Mouse (Mus musculus) spleen, adult 2 months (tissue): ENCODE results near the gene Grasp. TPM values are rescaled to one million over a fixed set of nuclear protein-coding genes. Genes with fewer than 3 reads are reported as not detected.

Source experiments
- DNase-seq, 2 experiments: peaks; one replicate each; pipeline versions ENCODE4 v3.0.0 to v3.0.0-alpha.2; 2012 to 2021; ENCODE audit warnings: low spot score in 2 of 2, low read depth in 1 of 2
- H3K27ac ChIP-seq: fragments of 200-500 bp; 2 replicates; pipeline ENCODE4 v1.5.1; 2012; ENCODE audit warnings: low read length, inconsistent platforms; ENCODE audit not compliant: insufficient read depth
- H3K27me3 ChIP-seq: fragments of 200-500 bp; 2 replicates; pipeline ENCODE4 v1.6.1; 2012; ENCODE audit warnings: mild to moderate bottlenecking, moderate library complexity, low read length, inconsistent platforms; ENCODE audit not compliant: control insufficient read depth, insufficient read depth
- H3K36me3 ChIP-seq: fragments of 200-500 bp; 2 replicates; pipeline ENCODE4 v1.6.1; 2012; ENCODE audit warnings: mild to moderate bottlenecking, low read length, inconsistent platforms; ENCODE audit not compliant: control insufficient read depth, insufficient read depth
- H3K4me1 ChIP-seq: fragments of 200-500 bp; 2 replicates; pipeline ENCODE4 v1.6.1; 2011; ENCODE audit warnings: inconsistent platforms; ENCODE audit not compliant: control insufficient read depth, insufficient read depth, insufficient read length
- H3K4me3 ChIP-seq: fragments of 200-500 bp; 2 replicates; pipeline ENCODE4 v1.5.1; 2011; ENCODE audit warnings: mild to moderate bottlenecking, inconsistent platforms; ENCODE audit not compliant: insufficient read depth, insufficient read length; ENCODE audit errors: extremely low read depth
- CTCF ChIP-seq: fragments of 200-500 bp; IDR thresholded peaks from 2 replicates; pipeline ENCODE4 v1.5.1; 2011; ENCODE audit warnings: mild to moderate bottlenecking, inconsistent platforms; ENCODE audit not compliant: insufficient read depth, insufficient read length, insufficient replicate concordance; ENCODE audit errors: extremely low read depth
- POLR2A ChIP-seq: fragments of 200-500 bp; IDR thresholded peaks from 2 replicates; pipeline ENCODE4 v1.6.1; 2011; ENCODE audit warnings: low read depth, low read length, inconsistent platforms
- WGBS: fragments of 180-500 bp; shearing (Covaris S2); methylation state at CpG from one replicate; pipeline ENCODE4 v1.1.7; 2018; 5-methylcytosine and 5-hydroxymethylcytosine counted together
- polyA plus RNA-seq: library from polyadenylated mRNA; depleted of rRNA; stranded (reverse); fragments of >200 nt; gene quantifications from 2 replicates; pipeline ENCODE4 v1.2.3, GENCODE M21; 2012; rRNA removed

Grasp gene
- 5.6 and 6.5 TPM in 2 replicates for polyA plus RNA-seq

- 1% methylated on average over 75 of the region's 77 CpGs for whole genome bisulfite sequencing
These were observed at the start of gene Grasp for GRCm38 (mm10) chr15:101224006-101224906. Gene Grasp, plus strand, starts transcription at chr15:101224188.

GRCm38 (mm10) chr15:101174294-101175130 is 49.5 kb upstream of the Grasp start:
- 0 out of 2 replicates have a peak overlapping the region, but pooled peaks have one; percentile 38 for H3K27ac ChIP-seq
- 4% methylated on average over 40 of the region's 46 CpGs for WGBS
- H3K4me1 ChIP-seq, result peaks cover 2% of the 10 kb centered on the region; the same call in 1 of the 2 replicates
- peak overlapping the region; percentile 64 for H3K4me3 ChIP-seq
- TF ChIP-seq POLR2A, result no peak
- no peak for TF ChIP-seq CTCF
- no peak for DNase-seq
- no peaks in the 10 kb centered on the region for H3K36me3 ChIP-seq
- H3K27me3 ChIP-seq, result no peaks in the 10 kb centered on the region

More at GRCm38 (mm10) chr15:101224006-101224906, at the start of gene Grasp:
- H3K4me3 ChIP-seq, result peak within 1 kb of the TSS; percentile 76
- peaks cover 2% of the 10 kb centered on the region; the same call in 1 of the 2 replicates for H3K27me3 ChIP-seq
- TF ChIP-seq POLR2A, result peak; percentile 67
- TF ChIP-seq CTCF, result no peak
- H3K36me3 ChIP-seq, result no peaks in the 10 kb centered on the region; the same call in 1 of the 2 replicates
- peaks cover 16% of the 10 kb centered on the region; the same call in 1 of the 2 replicates for H3K4me1 ChIP-seq
- peak; percentile 59 to 79 for DNase-seq
- H3K27ac ChIP-seq, result peak within 1 kb of the TSS; percentile 12; the same call in 1 of the 2 replicates

DNA sequence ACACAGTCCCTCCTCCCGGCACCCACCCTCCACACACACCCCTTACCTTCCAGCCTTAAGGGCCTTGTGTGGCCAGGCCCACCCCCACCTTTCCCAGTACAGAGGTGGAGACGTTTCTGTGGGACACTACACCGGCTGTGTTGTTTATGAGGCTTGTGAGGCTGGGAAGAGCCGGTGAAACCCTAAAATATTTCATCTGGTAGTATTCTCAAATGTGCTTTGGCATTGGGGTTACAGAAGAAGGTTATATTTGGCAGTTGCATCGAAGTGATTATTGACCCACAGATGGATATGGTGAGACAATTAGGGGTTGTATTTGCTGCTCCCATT is 48.9 kb upstream of the Grasp start:
- Histone ChIP-seq H3K4me3 (peak overlapping the region; percentile 64; the same call in 1 of the 2 replicates), H3K36me3 (no peaks in the 10 kb centered on the region), H3K27me3 (no peaks in the 10 kb centered on the region), H3K4me1 (peaks cover 4% of the 10 kb centered on the region; the same call in 1 of the 2 replicates), H3K27ac (no peak overlapping the region)
- 31% methylated on average over 5 of the region's 5 CpGs for WGBS
- no peak for DNase-seq
- TF ChIP-seq POLR2A (no peak), CTCF (no peak)

DNA sequence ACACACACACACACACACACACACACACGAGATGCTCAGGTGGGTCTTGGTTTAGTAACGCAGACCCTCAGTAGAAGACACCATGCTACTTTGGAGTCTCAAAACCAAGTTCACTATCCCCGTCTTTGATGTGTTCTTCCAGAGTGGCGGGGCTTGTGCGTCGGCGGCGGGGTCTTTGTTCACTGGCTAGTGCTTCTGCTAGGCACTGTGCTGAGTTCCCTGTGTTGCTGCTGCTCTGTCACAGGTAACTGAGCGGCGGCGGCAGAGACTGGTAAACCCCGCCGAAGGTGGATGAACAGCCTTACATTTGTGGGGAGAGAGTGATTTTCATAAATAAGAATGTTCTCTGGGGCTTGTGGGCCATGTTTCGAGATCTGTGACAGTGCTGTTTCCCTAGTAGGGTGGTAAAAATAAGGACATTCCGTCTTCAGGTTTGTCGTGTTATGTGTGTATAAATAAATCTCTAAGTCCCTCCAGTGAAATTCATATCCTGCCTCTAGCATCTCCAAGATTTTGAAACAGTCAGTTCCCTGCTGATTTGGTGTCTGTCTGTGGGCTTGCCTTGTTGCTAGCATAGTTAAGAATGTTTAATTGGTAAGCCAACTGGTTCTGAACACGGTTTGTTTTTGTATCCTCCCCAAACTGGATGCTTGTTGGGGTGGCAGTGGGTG is 48.2 kb upstream of the Grasp start:
- no peak for DNase-seq
- Histone ChIP-seq H3K36me3 (no peaks in the 10 kb centered on the region), H3K27me3 (no peaks in the 10 kb centered on the region), H3K4me1 (peaks cover 5% of the 10 kb centered on the region; the same call in 1 of the 2 replicates), H3K27ac (no peak overlapping the region), H3K4me3 (no peak overlapping the region; the same call in 1 of the 2 replicates)
- TF ChIP-seq POLR2A (no peak), CTCF (no peak)
- 41% methylated on average over 17 of the region's 17 CpGs for WGBS

GRCm38 (mm10) chr15:101176284-101176680 is 47.7 kb upstream of the Grasp start:
- no peak for DNase-seq
- Histone ChIP-seq H3K4me3 (no peak overlapping the region), H3K4me1 (peaks cover 5% of the 10 kb centered on the region; the same call in 1 of the 2 replicates), H3K27me3 (no peaks in the 10 kb centered on the region), H3K36me3 (no peaks in the 10 kb centered on the region), H3K27ac (no peak overlapping the region)
- WGBS, result 67% methylated on average over 3 of the region's 3 CpGs
- TF ChIP-seq POLR2A (no peak), CTCF (no peak)

GRCm38 (mm10) chr15:101176795-101177691 is 46.9 kb upstream of the Grasp start:
- DNase-seq, result no peak
- peaks cover 8% of the 10 kb centered on the region; the same call in 1 of the 2 replicates for H3K4me1 ChIP-seq
- WGBS, result 60% methylated on average over 8 of the region's 8 CpGs
- no peaks in the 10 kb centered on the region for H3K36me3 ChIP-seq
- no peak for TF ChIP-seq POLR2A
- no peak for TF ChIP-seq CTCF
- H3K27ac ChIP-seq, result no peak overlapping the region
- no peak overlapping the region for H3K4me3 ChIP-seq
- no peaks in the 10 kb centered on the region for H3K27me3 ChIP-seq
